Mouse (Mus musculus) cortical plate, adult 2 months (tissue): Measurements from ENCODE around the gene Zfp91.

Source experiments
- CTCF ChIP-seq: fragments of 200-500 bp; IDR thresholded peaks from 2 replicates; pipeline ENCODE4 v1.5.1; 2011; ENCODE audit warnings: mild to moderate bottlenecking, control low read depth, low read length; ENCODE audit not compliant: insufficient read depth; ENCODE audit errors: extremely low read depth
- POLR2A ChIP-seq: fragments of 200-500 bp; IDR thresholded peaks from 2 replicates; pipeline ENCODE4 v1.6.1; 2011; ENCODE audit warnings: mild to moderate bottlenecking, low read length, control low read depth; ENCODE audit not compliant: insufficient read depth; ENCODE audit errors: extremely low read depth

- TF ChIP-seq CTCF, result no peak
- TF ChIP-seq POLR2A, result no peak
Observed at GRCm38 (mm10) chr19:12838507-12838906, 42.6 kb upstream of the Zfp91 start.
